Mouse (Mus musculus) erythroblast, embryonic 14.5 days (primary cell): Measurements from ENCODE around the gene Fgf14. TPM values are rescaled to one million over a fixed set of nuclear protein-coding genes. Genes with fewer than 3 reads are reported as not detected.

Experiments
- H3K27me3 ChIP-seq: 2 replicates; pipeline ENCODE4 v1.6.1; 2012; ENCODE audit warnings: inconsistent platforms; ENCODE audit not compliant: control insufficient read depth
- H3K36me3 ChIP-seq: 2 replicates; pipeline ENCODE4 v1.6.1; 2012; ENCODE audit warnings: mild to moderate bottlenecking, inconsistent platforms; ENCODE audit not compliant: control insufficient read depth
- H3K4me1 ChIP-seq: 2 replicates; pipeline ENCODE4 v1.6.1; 2012; ENCODE audit warnings: inconsistent platforms; ENCODE audit not compliant: control insufficient read depth
- H3K4me3 ChIP-seq: replicated peaks from 2 replicates; pipeline ENCODE3; 2012; ENCODE audit warnings: moderate library complexity, mild to moderate bottlenecking, inconsistent platforms
- H3K9me3 ChIP-seq: 2 replicates; pipeline ENCODE4 v1.6.1; 2012; ENCODE audit warnings: low read length, inconsistent platforms, mixed read lengths; ENCODE audit not compliant: control insufficient read depth
- GATA1 ChIP-seq: IDR thresholded peaks from 2 replicates; pipeline ENCODE4 v1.6.1; 2012; ENCODE audit warnings: low read length, inconsistent platforms, mixed read lengths
- TAL1 ChIP-seq: IDR thresholded peaks from 3 replicates; pipeline ENCODE4 v1.6.1; 2012; ENCODE audit warnings: low read length, inconsistent platforms, mixed read lengths
- polyA plus RNA-seq: library from polyadenylated mRNA; stranded (reverse); fragments of >175 nt; gene quantifications from 2 replicates; pipeline ENCODE4 v1.2.3, GENCODE M21; 2012

The Fgf14 gene
- not detected in 2 replicates for polyA plus RNA-seq

- Histone ChIP-seq H3K4me1 (no peaks in the 10 kb centered on the region), H3K4me3 (no peak within 1 kb of the TSS), H3K36me3 (no peaks in the 10 kb centered on the region), H3K27me3 (peaks cover 22% of the 10 kb centered on the region), H3K9me3 (no peaks in the 10 kb centered on the region)
- TF ChIP-seq TAL1 (no peak), GATA1 (no peak)
Measured at GRCm38 (mm10) chr14:124676506-124677177, at the start of gene Fgf14. TSS of gene Fgf14 (minus strand) at chr14:124677127.

GRCm38 (mm10) chr14:124677379-124677778, 452 bp upstream of the Fgf14 start:
- H3K4me3 ChIP-seq = no peak overlapping the region
- H3K27me3 ChIP-seq = peaks cover 22% of the 10 kb centered on the region
- TF ChIP-seq TAL1 (no peak), GATA1 (no peak)
- H3K4me1 ChIP-seq = no peaks in the 10 kb centered on the region
- H3K36me3 ChIP-seq = no peaks in the 10 kb centered on the region
- H3K9me3 ChIP-seq = no peaks in the 10 kb centered on the region

- H3K27me3 ChIP-seq = peaks cover 22% of the 10 kb centered on the region
Measured at GRCm38 (mm10) chr14:124675654-124676505, 1.0 kb downstream of the Fgf14 start.

GRCm38 (mm10) chr14:124675142-124675653, 1.7 kb downstream of the Fgf14 start:
- Histone ChIP-seq H3K4me3 (no peak overlapping the region), H3K9me3 (no peaks in the 10 kb centered on the region), H3K36me3 (no peaks in the 10 kb centered on the region), H3K4me1 (no peaks in the 10 kb centered on the region), H3K27me3 (peaks cover 22% of the 10 kb centered on the region)
- TF ChIP-seq GATA1 = no peak
- no peak for TF ChIP-seq TAL1

More at GRCm38 (mm10) chr14:124675654-124676505, 1.0 kb downstream of the Fgf14 start:
- no peaks in the 10 kb centered on the region for H3K4me1 ChIP-seq
- H3K36me3 ChIP-seq = no peaks in the 10 kb centered on the region
- no peak overlapping the region for H3K4me3 ChIP-seq
- TF ChIP-seq TAL1 (no peak), GATA1 (no peak)
- no peaks in the 10 kb centered on the region for H3K9me3 ChIP-seq

- Histone ChIP-seq H3K27me3 (peaks cover 22% of the 10 kb centered on the region), H3K36me3 (no peaks in the 10 kb centered on the region), H3K4me1 (no peaks in the 10 kb centered on the region), H3K9me3 (no peaks in the 10 kb centered on the region), H3K4me3 (no peak overlapping the region)
- TF ChIP-seq TAL1 (no peak), GATA1 (no peak)
Measured at GRCm38 (mm10) chr14:124674536-124675141, 2.3 kb downstream of the Fgf14 start.

- Histone ChIP-seq H3K4me3 (no peak overlapping the region), H3K4me1 (no peaks in the 10 kb centered on the region), H3K27me3 (peaks cover under 1% of the 10 kb centered on the region; the same call in 1 of the 2 replicates), H3K9me3 (no peaks in the 10 kb centered on the region), H3K36me3 (no peaks in the 10 kb centered on the region)
- TF ChIP-seq TAL1 = no peak
Measured at GRCm38 (mm10) chr14:124669739-124670138, 7.2 kb downstream of the Fgf14 start.

- H3K4me1 ChIP-seq = no peaks in the 10 kb centered on the region
- no peaks in the 10 kb centered on the region for H3K27me3 ChIP-seq
- TF ChIP-seq TAL1 = no peak
- no peak for TF ChIP-seq GATA1
- H3K36me3 ChIP-seq = no peaks in the 10 kb centered on the region
- H3K4me3 ChIP-seq = no peak overlapping the region
- peaks cover 2% of the 10 kb centered on the region; the same call in 1 of the 2 replicates for H3K9me3 ChIP-seq
Measured at GRCm38 (mm10) chr14:124642822-124643221, 34.1 kb downstream of the Fgf14 start.

- H3K4me3 ChIP-seq = no peak overlapping the region
- no peak for TF ChIP-seq GATA1
- no peak for TF ChIP-seq TAL1
- H3K4me1 ChIP-seq = no peaks in the 10 kb centered on the region
- no peaks in the 10 kb centered on the region for H3K27me3 ChIP-seq
- H3K9me3 ChIP-seq = no peaks in the 10 kb centered on the region
- no peaks in the 10 kb centered on the region for H3K36me3 ChIP-seq
Measured at GRCm38 (mm10) chr14:124634881-124635280, 42.0 kb downstream of the Fgf14 start.

GRCm38 (mm10) chr14:124613473-124613872, 63.5 kb downstream of the Fgf14 start:
- TF ChIP-seq TAL1 = no peak
- no peak for TF ChIP-seq GATA1
- Histone ChIP-seq H3K36me3 (no peaks in the 10 kb centered on the region), H3K4me3 (no peak overlapping the region), H3K9me3 (no peaks in the 10 kb centered on the region), H3K27me3 (no peaks in the 10 kb centered on the region), H3K4me1 (no peaks in the 10 kb centered on the region)
